Mouse (Mus musculus) liver, embryonic 14.5 days (tissue): ENCODE results near the gene 2210011C24Rik.

Source experiments
- CTCF ChIP-seq: IDR thresholded peaks from 2 replicates; pipeline ENCODE4 v1.5.1; 2016; ENCODE audit warnings: antibody characterized with exemption, low read depth, control low read depth
- EP300 ChIP-seq: IDR thresholded peaks from 2 replicates; pipeline ENCODE4 v1.6.1; 2016; ENCODE audit warnings: antibody characterized with exemption, low read depth

DNA sequence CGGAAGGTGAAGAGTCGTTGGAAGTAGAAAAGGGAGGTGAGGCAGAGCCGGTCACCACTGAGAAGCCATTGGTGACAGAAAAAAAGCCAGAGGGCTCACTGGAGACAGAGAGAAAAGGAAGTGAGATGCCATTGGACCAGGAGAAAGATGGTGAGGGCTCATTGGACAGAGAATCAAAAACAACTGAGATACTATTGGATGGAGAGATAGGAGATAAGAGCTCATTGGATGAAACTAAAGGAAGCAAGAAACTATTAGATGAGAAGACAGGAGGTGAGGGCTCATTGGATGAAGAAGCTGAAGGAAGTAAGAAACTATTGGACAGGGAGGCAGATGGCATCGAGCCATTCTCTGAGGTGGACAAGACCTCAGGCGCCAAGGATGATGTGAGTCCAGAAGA is 17.3 kb upstream of the 2210011C24Rik start:
- TF ChIP-seq EP300, result no peak
- TF ChIP-seq CTCF, result no peak
